Mouse (Mus musculus) spleen, adult 2 months (tissue): ENCODE data around the gene Smco4. TPM values are rescaled to one million over a fixed set of nuclear protein-coding genes. Genes with fewer than 3 reads are reported as not detected.

Experiments used
- DNase-seq, 2 experiments: peaks; one replicate each; pipeline versions ENCODE4 v3.0.0 to v3.0.0-alpha.2; 2012 to 2021; ENCODE audit warnings: low spot score in 2 of 2, low read depth in 1 of 2
- H3K27ac ChIP-seq: fragments of 200-500 bp; 2 replicates; pipeline ENCODE4 v1.5.1; 2012; ENCODE audit warnings: low read length, inconsistent platforms; ENCODE audit not compliant: insufficient read depth
- H3K27me3 ChIP-seq: fragments of 200-500 bp; 2 replicates; pipeline ENCODE4 v1.6.1; 2012; ENCODE audit warnings: mild to moderate bottlenecking, moderate library complexity, low read length, inconsistent platforms; ENCODE audit not compliant: control insufficient read depth, insufficient read depth
- H3K36me3 ChIP-seq: fragments of 200-500 bp; 2 replicates; pipeline ENCODE4 v1.6.1; 2012; ENCODE audit warnings: mild to moderate bottlenecking, low read length, inconsistent platforms; ENCODE audit not compliant: control insufficient read depth, insufficient read depth
- H3K4me1 ChIP-seq: fragments of 200-500 bp; 2 replicates; pipeline ENCODE4 v1.6.1; 2011; ENCODE audit warnings: inconsistent platforms; ENCODE audit not compliant: control insufficient read depth, insufficient read depth, insufficient read length
- H3K4me3 ChIP-seq: fragments of 200-500 bp; 2 replicates; pipeline ENCODE4 v1.5.1; 2011; ENCODE audit warnings: mild to moderate bottlenecking, inconsistent platforms; ENCODE audit not compliant: insufficient read depth, insufficient read length; ENCODE audit errors: extremely low read depth
- CTCF ChIP-seq: fragments of 200-500 bp; IDR thresholded peaks from 2 replicates; pipeline ENCODE4 v1.5.1; 2011; ENCODE audit warnings: mild to moderate bottlenecking, inconsistent platforms; ENCODE audit not compliant: insufficient read depth, insufficient read length, insufficient replicate concordance; ENCODE audit errors: extremely low read depth
- POLR2A ChIP-seq: fragments of 200-500 bp; IDR thresholded peaks from 2 replicates; pipeline ENCODE4 v1.6.1; 2011; ENCODE audit warnings: low read depth, low read length, inconsistent platforms
- WGBS: fragments of 180-500 bp; shearing (Covaris S2); methylation state at CpG from one replicate; pipeline ENCODE4 v1.1.7; 2018; 5-methylcytosine and 5-hydroxymethylcytosine counted together
- polyA plus RNA-seq: library from polyadenylated mRNA; depleted of rRNA; stranded (reverse); fragments of >200 nt; gene quantifications from 2 replicates; pipeline ENCODE4 v1.2.3, GENCODE M21; 2012

The Smco4 gene
- polyA plus RNA-seq, 1 experiment, result 8.0 TPM

- 96% methylated on average over 8 of the region's 8 CpGs for WGBS
- H3K27ac ChIP-seq, result no peak overlapping the region
- peaks cover 4% of the 10 kb centered on the region for H3K4me1 ChIP-seq
- DNase-seq, result no peak
- TF ChIP-seq POLR2A (no peak), CTCF (no peak)
- no peaks in the 10 kb centered on the region for H3K36me3 ChIP-seq
- H3K27me3 ChIP-seq, result peaks cover 4% of the 10 kb centered on the region
- H3K4me3 ChIP-seq, result no peak overlapping the region
These were observed 2.8 kb downstream of the Smco4 start for GRCm38 (mm10) chr9:15495921-15496577.

DNA sequence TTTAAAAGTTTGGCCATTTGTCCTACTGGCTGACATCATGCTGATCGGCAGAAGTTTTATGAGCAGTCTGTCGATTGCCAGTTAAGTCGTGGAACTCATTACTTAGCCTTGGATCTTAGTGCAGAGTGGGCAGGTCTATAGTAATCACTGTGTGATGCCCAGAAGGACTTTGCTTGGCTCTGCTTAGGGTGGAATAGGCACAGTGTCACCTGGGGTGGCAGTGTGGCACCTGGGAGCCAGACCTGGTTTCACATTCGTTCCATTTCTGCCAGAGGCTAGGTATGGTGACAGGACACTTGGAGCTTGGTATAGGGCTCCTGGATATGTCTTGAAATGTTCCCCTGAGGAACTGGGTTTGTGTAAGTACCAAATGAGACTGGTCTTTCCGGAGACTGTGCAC lies 6.8 kb downstream of the Smco4 start:
- Histone ChIP-seq H3K27me3 (no peaks in the 10 kb centered on the region), H3K4me3 (no peak overlapping the region), H3K27ac (no peak overlapping the region), H3K4me1 (no peaks in the 10 kb centered on the region), H3K36me3 (no peaks in the 10 kb centered on the region)
- no peak for TF ChIP-seq CTCF
- no peak for TF ChIP-seq POLR2A
- no peak for DNase-seq
- 88% methylated on average over 5 of the region's 5 CpGs for WGBS

- TF ChIP-seq POLR2A, result no peak
- no peak for TF ChIP-seq CTCF
- H3K4me3 ChIP-seq, result no peak overlapping the region
- H3K4me1 ChIP-seq, result no peaks in the 10 kb centered on the region
- no peaks in the 10 kb centered on the region for H3K36me3 ChIP-seq
- H3K27ac ChIP-seq, result no peak overlapping the region
- DNase-seq, result no peak
- WGBS, result 83% methylated on average over 19 of the region's 19 CpGs
- H3K27me3 ChIP-seq, result no peaks in the 10 kb centered on the region
These were observed 8.4 kb downstream of the Smco4 start for GRCm38 (mm10) chr9:15501319-15502256.

DNA sequence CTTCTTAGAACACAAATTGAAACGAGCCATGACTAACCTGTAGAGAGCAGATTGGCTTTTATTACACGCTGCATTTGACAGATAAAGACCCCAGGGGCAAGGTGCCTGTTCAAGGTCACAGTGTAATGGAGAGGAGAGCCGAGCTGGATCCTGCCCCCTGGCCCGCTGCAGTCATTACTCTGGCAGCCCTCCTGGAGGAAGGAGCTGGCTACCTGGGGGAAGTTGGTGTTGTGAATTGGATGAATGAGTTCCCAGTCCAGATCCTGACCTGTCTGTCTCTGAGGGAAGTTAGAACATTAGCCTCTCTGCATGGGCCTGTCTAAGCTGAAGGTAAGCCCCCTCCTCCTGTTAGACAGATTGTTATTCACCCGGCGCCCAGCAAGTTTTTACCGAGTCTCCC lies 9.2 kb downstream of the Smco4 start:
- no peak overlapping the region for H3K4me3 ChIP-seq
- H3K4me1 ChIP-seq, result no peaks in the 10 kb centered on the region
- 90% methylated on average over 7 of the region's 7 CpGs for WGBS
- no peak overlapping the region for H3K27ac ChIP-seq
- H3K27me3 ChIP-seq, result no peaks in the 10 kb centered on the region
- no peak for DNase-seq
- H3K36me3 ChIP-seq, result no peaks in the 10 kb centered on the region
- no peak for TF ChIP-seq CTCF
- no peak for TF ChIP-seq POLR2A

DNA sequence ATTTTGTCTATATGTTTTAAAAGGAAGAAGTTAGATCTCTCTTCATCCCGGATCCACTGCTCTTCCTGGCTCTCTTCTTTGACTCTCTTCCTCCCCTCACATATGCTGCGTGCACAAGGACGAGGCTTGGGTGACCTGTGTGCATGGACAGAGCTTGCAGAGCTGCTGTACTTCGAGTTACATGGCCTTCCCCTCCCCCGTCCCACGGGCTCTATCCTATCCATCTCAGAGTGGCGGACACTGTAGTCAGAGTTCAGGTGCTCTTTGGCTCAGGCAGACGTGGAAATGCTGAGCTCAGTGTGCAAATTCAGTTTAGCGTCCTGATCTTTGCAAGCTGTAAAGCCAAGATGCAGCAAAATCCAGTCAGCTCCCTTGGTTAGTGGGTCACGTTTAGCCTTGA lies 10.1 kb downstream of the Smco4 start:
- no peak overlapping the region for H3K4me3 ChIP-seq
- no peaks in the 10 kb centered on the region for H3K27me3 ChIP-seq
- H3K4me1 ChIP-seq, result no peaks in the 10 kb centered on the region
- H3K36me3 ChIP-seq, result no peaks in the 10 kb centered on the region
- TF ChIP-seq CTCF, result no peak
- TF ChIP-seq POLR2A, result no peak
- DNase-seq, result no peak
- H3K27ac ChIP-seq, result no peak overlapping the region
- 86% methylated on average over 10 of the region's 10 CpGs for WGBS

DNA sequence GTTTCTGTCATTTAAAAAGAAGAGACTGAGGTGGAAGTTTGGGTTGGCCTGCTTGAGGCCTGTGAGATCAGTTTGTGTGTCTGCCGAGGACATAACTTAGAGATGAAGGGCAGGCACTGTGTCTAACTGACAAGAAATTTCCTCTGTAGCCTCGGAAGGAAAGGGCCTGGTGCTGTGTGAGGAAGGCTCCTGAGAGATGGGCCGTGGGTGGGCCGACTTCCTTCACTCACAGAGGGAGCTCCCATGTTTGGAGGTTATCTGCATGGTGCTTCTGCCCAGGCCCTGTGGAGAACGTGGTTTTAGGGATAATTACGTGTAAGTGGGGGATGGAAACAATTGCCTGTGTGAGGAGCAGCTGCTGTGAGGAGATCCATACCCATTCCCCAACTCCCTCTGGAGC lies 10.6 kb downstream of the Smco4 start:
- DNase-seq, result no peak
- H3K4me3 ChIP-seq, result no peak overlapping the region
- no peak overlapping the region for H3K27ac ChIP-seq
- no peaks in the 10 kb centered on the region for H3K36me3 ChIP-seq
- WGBS, result 65% methylated on average over 6 of the region's 6 CpGs
- TF ChIP-seq CTCF (no peak), POLR2A (no peak)
- no peaks in the 10 kb centered on the region for H3K4me1 ChIP-seq
- no peaks in the 10 kb centered on the region for H3K27me3 ChIP-seq
